Mouse (Mus musculus) liver, embryonic 14.5 days (tissue): ENCODE data around the gene Ly6g5c.

Experiments
- CTCF ChIP-seq: IDR thresholded peaks from 2 replicates; pipeline ENCODE4 v1.5.1; 2016; ENCODE audit warnings: antibody characterized with exemption, low read depth, control low read depth
- EP300 ChIP-seq: IDR thresholded peaks from 2 replicates; pipeline ENCODE4 v1.6.1; 2016; ENCODE audit warnings: antibody characterized with exemption, low read depth

DNA sequence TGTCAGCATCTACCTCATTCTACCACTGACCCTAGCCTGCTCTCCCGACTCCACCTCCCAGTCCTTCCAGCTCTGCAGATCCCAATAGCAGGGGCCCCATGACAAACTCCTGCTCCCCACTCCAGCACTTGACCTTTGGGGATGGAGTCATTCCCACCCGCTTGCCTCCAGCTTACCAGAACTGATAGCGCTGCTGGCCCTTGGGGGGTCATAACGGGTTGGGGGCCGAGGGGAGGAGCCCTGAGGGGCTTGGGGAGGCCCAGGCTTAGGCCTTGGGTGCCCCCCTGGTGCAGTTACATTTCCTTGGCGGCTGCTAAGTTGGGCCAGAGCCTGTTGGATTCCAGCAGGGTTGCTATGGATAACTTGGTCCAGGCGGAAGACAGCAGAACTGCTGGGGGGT, 46.5 kb downstream of the Ly6g5c start:
- TF ChIP-seq CTCF: no peak
- TF ChIP-seq EP300: no peak
